Mouse (Mus musculus): ENCODE results near the gene Slc24a3. TPM values are rescaled to one million over a fixed set of nuclear protein-coding genes. Genes with fewer than 3 reads are reported as not detected.

Gene Slc24a3
- total RNA-seq, 2 experiments from 2014 or later, result 192 to 218 TPM

GRCm38 (mm10) chr2:145675756-145676543 lies 508.4 kb downstream of the Slc24a3 start:
- DNase-seq (ENCODE audit: low spot score in 2 of 2), result no peak

GRCm38 (mm10) chr2:145676544-145676925 lies 509.0 kb downstream of the Slc24a3 start:
- DNase-seq (ENCODE audit: low spot score in 2 of 2), result no peak

GRCm38 (mm10) chr2:145676936-145677335 lies 509.4 kb downstream of the Slc24a3 start:
- no peak for DNase-seq (ENCODE audit: low spot score in 2 of 2)

GRCm38 (mm10) chr2:145680141-145680540 lies 512.6 kb downstream of the Slc24a3 start:
- no peak for DNase-seq (ENCODE audit: low spot score in 2 of 2)

- DNase-seq (ENCODE audit: low spot score in 2 of 2), result no peak
These were observed 513.2 kb downstream of the Slc24a3 start for GRCm38 (mm10) chr2:145680762-145681161.

- DNase-seq (ENCODE audit: low spot score in 2 of 2), result no peak
These were observed 514.1 kb downstream of the Slc24a3 start for GRCm38 (mm10) chr2:145681626-145682025.

- no peak for DNase-seq (ENCODE audit: low spot score in 2 of 2)
These were observed 515.4 kb downstream of the Slc24a3 start for GRCm38 (mm10) chr2:145682924-145683323.

GRCm38 (mm10) chr2:145683536-145683935 lies 516.0 kb downstream of the Slc24a3 start:
- DNase-seq (ENCODE audit: low spot score in 2 of 2), result no peak

GRCm38 (mm10) chr2:145684151-145684550 lies 516.6 kb downstream of the Slc24a3 start:
- peak in 1 of 2 experiments; percentile 34 for DNase-seq (ENCODE audit: low spot score in 2 of 2)

GRCm38 (mm10) chr2:145684891-145685290 lies 517.3 kb downstream of the Slc24a3 start:
- no peak for DNase-seq (ENCODE audit: low spot score in 2 of 2)

GRCm38 (mm10) chr2:145686017-145686416 lies 518.5 kb downstream of the Slc24a3 start:
- no peak for DNase-seq (ENCODE audit: low spot score in 2 of 2)

- no peak for DNase-seq (ENCODE audit: low spot score in 2 of 2)
These were observed 523.9 kb downstream of the Slc24a3 start for GRCm38 (mm10) chr2:145691367-145692009.

Measured in layer of hippocampus, postnatal 14 days (tissue).